Mouse (Mus musculus) spleen, adult 2 months (tissue): ENCODE data around the gene Traf2.

Experiments
- CTCF ChIP-seq: fragments of 200-500 bp; IDR thresholded peaks from 2 replicates; pipeline ENCODE4 v1.5.1; 2011; ENCODE audit warnings: mild to moderate bottlenecking, inconsistent platforms; ENCODE audit not compliant: insufficient read depth, insufficient read length, insufficient replicate concordance; ENCODE audit errors: extremely low read depth
- POLR2A ChIP-seq: fragments of 200-500 bp; IDR thresholded peaks from 2 replicates; pipeline ENCODE4 v1.6.1; 2011; ENCODE audit warnings: low read depth, low read length, inconsistent platforms

GRCm38 (mm10) chr2:25526510-25527302, 20.0 kb downstream of the Traf2 start:
- TF ChIP-seq CTCF (no peak), POLR2A (no peak)
